Mouse (Mus musculus) ovary, postnatal 36 days (tissue): ENCODE results near the gene Cyp2d40.
"Not testable (repeated sequence)": the region's sequence is repeated elsewhere in the genome, so short reads cannot be mapped to it uniquely, and the experiment has no call there.

ENCODE experiments used
- DNase-seq: peaks from one replicate; pipeline ENCODE4 v3.0.0; 2022; ENCODE audit warnings: low spot score, mixed read lengths

Cyp2d40 gene

GRCm38 (mm10) chr15:82763631-82764420 lies at the start of gene Cyp2d40:
Gene Cyp2d40 (minus strand): TSS chr15:82764183.
- DNase-seq = no peak

DNA sequence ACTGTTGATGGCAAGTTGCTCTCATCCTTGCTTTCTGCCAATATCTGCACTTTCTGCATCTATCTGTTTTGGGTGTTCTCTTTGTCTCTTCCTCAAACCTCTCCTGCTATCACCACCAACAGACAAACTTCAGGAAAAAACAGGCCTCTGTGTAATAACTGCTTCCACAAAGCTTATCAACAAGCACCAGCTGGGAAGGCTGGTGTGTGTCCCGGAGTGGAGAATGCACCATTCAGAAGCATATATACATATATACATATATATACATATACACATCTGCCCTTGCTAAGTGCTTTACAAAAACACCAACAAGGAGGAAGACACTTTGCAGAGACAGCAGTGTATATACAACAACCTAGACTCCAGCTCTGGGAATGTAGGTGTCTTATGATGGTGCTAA lies 46.6 kb upstream of the Cyp2d40 start:
- DNase-seq = no peak

GRCm38 (mm10) chr15:82809511-82809910 lies 45.5 kb upstream of the Cyp2d40 start:
- no peak for DNase-seq

DNA sequence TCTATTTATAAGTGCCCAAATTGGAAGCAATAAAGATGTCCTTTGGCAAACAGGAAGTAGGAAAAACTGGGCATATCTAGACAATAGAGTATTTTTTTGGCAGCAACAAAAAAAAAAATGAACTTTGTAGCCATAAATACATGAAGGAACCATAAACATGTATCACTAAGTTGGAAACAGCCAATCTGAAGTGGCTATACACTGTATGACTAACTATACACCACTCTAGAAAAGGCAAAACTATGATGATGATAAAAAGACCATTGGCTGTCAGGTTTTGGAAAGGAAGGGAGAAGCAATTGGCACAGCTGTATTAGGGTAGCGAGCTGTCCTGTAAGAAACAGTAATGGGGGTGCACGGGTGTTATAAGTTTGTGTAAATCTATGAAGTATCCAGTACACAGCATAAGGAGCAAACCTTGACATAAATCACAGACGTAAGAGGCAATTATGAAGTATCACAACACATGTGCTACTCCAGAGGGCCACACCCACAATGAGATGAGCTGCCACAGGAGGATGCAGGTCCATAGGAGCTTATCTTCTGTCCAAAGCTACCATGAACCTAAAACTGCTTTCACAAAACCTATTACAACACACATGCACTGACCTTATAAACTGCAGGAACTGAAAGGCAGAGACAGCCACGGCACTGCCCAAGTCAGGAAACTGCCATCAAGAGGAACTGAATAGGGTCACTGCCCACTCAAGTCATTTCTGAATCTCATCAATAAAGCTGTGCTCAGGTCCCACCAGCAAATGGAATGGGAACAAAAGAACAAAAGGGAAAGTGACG lies 43.2 kb upstream of the Cyp2d40 start:
- no peak for DNase-seq

GRCm38 (mm10) chr15:82804708-82805639 lies 41.0 kb upstream of the Cyp2d40 start:
- DNase-seq = peak; percentile 74

DNA sequence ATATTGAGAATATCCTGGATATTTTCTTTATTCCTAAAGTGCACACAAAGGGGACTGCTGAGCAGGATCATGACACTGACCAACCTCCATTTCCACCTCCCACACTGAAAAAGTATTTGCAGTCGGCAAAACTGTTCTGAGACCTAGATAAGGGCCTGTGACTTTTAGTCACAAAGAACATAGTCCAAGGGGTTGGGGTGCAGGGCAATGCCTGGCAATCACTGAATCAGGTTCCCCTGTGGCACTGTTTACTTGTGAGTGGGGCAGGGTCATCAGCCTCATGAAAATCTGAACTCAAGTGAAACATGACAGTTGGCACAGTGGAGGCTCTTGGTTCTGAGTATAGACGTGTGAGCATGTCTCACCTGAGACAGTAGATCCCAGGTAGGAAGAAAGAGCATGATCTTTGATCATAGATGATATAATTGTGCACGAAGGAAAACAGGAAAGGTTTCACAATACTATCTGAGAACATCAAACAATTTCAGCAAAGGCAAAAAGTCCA lies 32.0 kb upstream of the Cyp2d40 start:
- DNase-seq = no peak

- DNase-seq = no peak
Observed at GRCm38 (mm10) chr15:82794277-82794676, 30.3 kb upstream of the Cyp2d40 start, which contains the start of gene Cyp2d26. Gene Cyp2d26 (minus strand): TSS chr15:82794294.

DNA sequence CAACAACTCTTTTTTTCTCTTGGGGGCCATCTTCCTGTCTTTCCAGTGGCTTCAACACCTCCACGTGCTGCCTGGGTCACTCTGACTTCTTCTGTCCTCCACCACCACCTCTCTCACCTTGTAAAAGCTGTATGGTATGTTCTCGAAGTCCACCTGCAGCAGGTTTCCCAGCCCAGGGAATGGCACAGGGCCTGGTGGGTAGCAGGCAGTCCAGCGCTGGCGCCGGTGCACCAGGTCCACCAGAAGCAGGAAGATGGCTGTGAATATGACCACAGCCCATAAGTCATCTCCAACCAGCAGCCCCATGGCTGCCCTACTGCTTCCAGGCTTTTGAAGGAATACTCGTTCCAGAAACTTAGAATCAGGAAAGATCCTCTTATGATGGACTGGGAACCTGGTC lies 29.9 kb upstream of the Cyp2d40 start:
- no peak for DNase-seq

DNA sequence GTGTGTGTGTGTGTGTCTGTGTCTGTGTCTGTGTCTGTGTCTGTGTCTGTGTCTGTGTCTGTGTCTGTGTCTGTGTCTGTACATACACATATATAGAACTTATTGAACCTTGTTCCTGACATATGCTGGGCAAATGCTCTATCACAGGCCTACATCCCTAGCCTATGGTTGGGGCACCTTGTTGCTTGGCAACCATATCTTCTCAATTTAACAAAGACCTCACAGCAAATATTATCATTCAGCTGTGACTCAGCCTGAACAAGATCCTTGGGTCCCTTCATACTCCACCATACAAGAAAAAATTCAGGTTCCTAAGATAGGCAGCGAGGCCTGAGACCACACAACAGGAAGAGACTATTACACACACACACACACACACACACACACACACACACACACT lies 29.5 kb upstream of the Cyp2d40 start:
- no peak for DNase-seq

DNA sequence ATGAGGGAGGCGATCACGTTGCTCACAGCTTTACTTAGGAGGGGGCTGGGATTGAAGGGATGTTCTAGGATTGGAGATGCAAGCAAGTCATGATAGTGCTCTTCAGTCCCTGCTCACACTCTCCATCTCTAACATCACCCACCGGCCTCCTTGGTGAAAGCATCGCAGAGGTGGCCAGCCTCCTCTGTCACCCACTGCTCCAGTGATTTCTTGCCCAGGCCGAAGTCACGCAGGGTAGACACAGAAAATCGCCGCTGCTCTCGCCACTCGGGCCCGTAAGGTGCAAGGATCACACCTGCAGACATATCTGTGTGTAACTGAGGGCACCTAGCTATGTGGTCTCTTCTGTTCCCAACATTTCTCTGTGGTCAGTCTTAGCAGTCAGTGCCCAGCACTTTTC lies 28.6 kb upstream of the Cyp2d40 start:
- no peak for DNase-seq

GRCm38 (mm10) chr15:82784581-82784980 lies 20.6 kb upstream of the Cyp2d40 start:
- DNase-seq = no peak

DNA sequence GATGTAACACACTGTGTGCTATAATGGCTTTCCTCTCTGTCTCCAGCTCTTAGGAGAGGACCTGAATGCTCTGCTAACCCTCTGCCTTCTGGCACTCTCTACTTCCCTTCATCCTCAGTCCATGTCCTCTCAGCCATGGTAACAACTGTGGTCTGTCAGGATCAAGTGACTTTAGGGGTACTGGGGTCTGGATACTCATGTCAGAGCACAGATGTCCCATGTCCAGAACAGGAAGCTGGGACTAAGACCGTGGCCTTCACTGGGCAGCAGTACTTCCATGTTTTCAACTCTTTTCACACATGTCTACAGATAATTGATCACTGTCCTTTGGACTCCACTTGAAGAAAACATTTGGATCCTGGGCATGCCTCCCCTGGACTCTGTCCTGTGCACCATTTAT lies 19.8 kb upstream of the Cyp2d40 start:
- DNase-seq = no peak

DNA sequence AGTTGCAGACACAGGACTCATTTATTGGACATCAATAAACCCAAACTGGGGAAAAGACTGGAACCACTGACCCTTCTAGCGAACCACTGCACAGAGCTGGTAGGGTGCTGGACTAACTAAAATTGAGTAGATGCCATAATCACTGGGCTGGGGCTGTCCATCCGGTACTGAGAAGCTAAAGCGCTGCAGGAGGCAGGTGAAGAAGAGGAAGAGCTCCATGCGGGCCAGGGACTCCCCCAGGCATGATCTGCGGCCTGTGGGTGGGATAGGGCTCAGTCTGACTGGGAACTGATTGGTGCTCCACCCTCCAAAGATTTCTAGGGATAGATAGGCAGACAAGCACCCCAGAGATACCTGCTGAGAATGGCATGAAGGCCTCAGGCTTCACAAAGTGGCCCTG lies 13.9 kb upstream of the Cyp2d40 start:
- not testable (repeated sequence) for DNase-seq

DNA sequence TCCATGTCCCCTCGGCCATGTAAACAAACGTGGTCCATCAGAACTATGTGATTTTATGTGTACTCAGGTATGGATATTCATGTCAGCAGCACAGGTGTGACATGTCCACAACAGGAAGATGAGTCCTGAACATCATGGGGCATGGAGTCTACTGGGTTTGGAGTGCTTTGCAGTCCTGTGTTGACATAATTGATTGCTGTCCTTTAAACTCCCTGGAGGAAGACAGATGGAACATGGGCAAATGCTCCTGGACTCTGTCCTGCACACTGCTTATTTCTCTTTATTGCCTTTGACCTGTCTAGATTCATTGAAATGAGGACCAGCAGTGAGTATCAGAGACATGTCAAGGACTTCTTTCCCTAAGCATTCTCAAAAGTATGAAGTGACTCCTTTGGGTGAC lies 2.0 kb upstream of the Cyp2d40 start:
- DNase-seq = no peak

DNA sequence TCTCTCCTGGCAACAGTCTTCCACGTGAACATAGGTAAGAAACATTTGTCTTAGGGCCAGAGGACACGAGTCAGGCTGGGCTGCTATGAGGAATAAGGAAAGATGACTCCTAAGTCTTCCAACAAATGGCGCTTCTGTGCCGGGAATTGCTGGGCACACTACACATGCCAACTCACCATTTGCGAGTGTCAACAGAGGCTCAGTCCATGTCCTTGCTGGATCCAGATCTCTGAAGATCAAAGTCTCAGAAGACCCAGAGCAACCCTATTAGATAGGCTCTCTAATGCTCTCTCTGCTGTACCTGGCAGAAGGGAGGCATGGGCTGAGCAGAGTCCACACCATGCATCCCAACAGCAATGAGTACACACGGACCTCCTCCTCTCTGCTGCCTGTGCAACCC lies 898 bp upstream of the Cyp2d40 start:
- no peak for DNase-seq

GRCm38 (mm10) chr15:82748141-82748540 lies 15.8 kb downstream of the Cyp2d40 start:
- no peak for DNase-seq

GRCm38 (mm10) chr15:82747516-82747915 lies 16.5 kb downstream of the Cyp2d40 start:
- no peak for DNase-seq

DNA sequence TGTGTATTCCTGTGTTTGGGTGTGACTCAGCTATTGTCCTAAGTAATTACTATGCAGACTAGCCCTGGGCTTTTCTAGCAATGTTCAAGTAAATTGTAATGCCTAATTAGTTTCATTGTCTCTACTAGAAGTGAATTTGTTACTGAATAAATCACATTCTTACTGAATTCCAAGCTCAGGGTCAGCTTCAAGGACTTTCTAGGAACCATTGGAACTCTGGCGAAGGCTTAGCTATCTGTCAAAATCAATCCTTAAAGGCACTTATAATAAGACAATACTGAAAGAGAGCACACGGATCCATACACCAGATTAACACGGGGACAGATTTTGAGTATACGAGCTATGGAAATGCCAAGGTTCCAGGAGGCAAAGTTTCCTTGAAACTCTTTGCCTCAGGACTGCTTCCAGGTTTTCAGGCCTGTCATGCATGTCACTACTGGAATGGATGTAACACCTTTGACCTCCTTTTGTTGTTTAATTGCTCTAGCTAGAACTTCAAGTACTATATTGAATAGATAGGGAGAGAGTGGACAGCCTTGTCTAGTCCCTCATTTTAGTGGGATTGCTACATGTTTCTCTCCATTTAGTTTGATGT lies 30.6 kb downstream of the Cyp2d40 start:
- DNase-seq = not testable (repeated sequence)
